Mouse (Mus musculus) hindbrain, postnatal 0 days (tissue): ENCODE measurements around the gene Bag3. TPM values are rescaled to one million over a fixed set of nuclear protein-coding genes. Genes with fewer than 3 reads are reported as not detected.

Experiments
- ATAC-seq: fragments of 200-750 bp; cut with Nextera tagmentation; 2 replicates; pipeline ENCODE4 v1.8.0; 2017; ENCODE audit warnings: mild to moderate bottlenecking, moderate TSS enrichment, moderate library complexity
- DNase-seq: peaks from one replicate; pipeline ENCODE4 v3.0.0-alpha.2; 2015; ENCODE audit warnings: low spot score
- H3K27ac ChIP-seq: fragments of 300-500 bp; sonication (generic); 2 replicates; pipeline ENCODE4 v1.5.1; 2014; ENCODE audit warnings: mild to moderate bottlenecking
- H3K27me3 ChIP-seq: fragments of 300-500 bp; sonication (generic); 2 replicates; pipeline ENCODE4 v1.6.1; 2014; ENCODE audit warnings: low read length, mixed read lengths; ENCODE audit not compliant: insufficient read depth
- H3K36me3 ChIP-seq: fragments of 300-500 bp; sonication (generic); 2 replicates; pipeline ENCODE4 v1.6.1; 2014; ENCODE audit warnings: low read length, mixed read lengths; ENCODE audit not compliant: insufficient read depth
- H3K4me1 ChIP-seq: fragments of 300-500 bp; sonication (generic); 2 replicates; pipeline ENCODE4 v1.6.1; 2014; ENCODE audit warnings: antibody characterized with exemption, low read length, mixed read lengths; ENCODE audit not compliant: insufficient read depth
- H3K4me2 ChIP-seq: fragments of 300-500 bp; sonication (generic); 2 replicates; pipeline ENCODE4 v1.6.1; 2014; ENCODE audit warnings: low read depth, mild to moderate bottlenecking, low read length, moderate library complexity, mixed read lengths
- H3K4me3 ChIP-seq: fragments of 300-500 bp; sonication (generic); 2 replicates; pipeline ENCODE4 v1.5.1; 2014; ENCODE audit warnings: low read length
- H3K9ac ChIP-seq: fragments of 300-500 bp; sonication (generic); replicated peaks from 2 replicates; pipeline ENCODE4 v1.6.1; 2014; ENCODE audit warnings: mild to moderate bottlenecking, low read length, moderate library complexity, mixed read lengths
- H3K9me3 ChIP-seq: fragments of 300-500 bp; sonication (generic); 2 replicates; pipeline ENCODE4 v1.6.1; 2016; ENCODE audit warnings: low read length, mixed read lengths
- CTCF ChIP-seq: IDR thresholded peaks from 2 replicates; pipeline ENCODE4 v1.5.1; 2016; ENCODE audit warnings: antibody characterized with exemption, control low read depth, low read depth
- WGBS: fragments of 180-500 bp; shearing (Covaris S2); extraction: QIAGEN DNeasy Blood & Tissue Kit; methylation state at CpG from one replicate; pipeline ENCODE4 v1.1.7; 2014; 5-methylcytosine and 5-hydroxymethylcytosine counted together
- polyA plus RNA-seq: library from polyadenylated mRNA; unstranded; fragments of >200 nt; fragmentation: Nextera tagmentation; extraction: Ambion mirVana; gene quantifications from 2 replicates; pipeline ENCODE4 v1.2.1, GENCODE M21; 2015
- total RNA-seq: library from RNA; depleted of rRNA; stranded (reverse); fragments of >200 nt; gene quantifications from 2 replicates; pipeline ENCODE4 v1.2.3, GENCODE M21; 2014

Bag3 gene
- total and polyA plus RNA-seq, 2 experiments from 2014 or later, result 4.7 to 6.7 TPM

GRCm38 (mm10) chr7:128541186-128541585 lies 17.8 kb downstream of the Bag3 start:
- peak; percentile 36 for DNase-seq
- Histone ChIP-seq H3K9ac (no peak overlapping the region), H3K4me1 (peaks cover 19% of the 10 kb centered on the region), H3K4me2 (no peak overlapping the region), H3K36me3 (no peaks in the 10 kb centered on the region), H3K27ac (peak overlapping the region; percentile 41), H3K27me3 (no peaks in the 10 kb centered on the region), H3K4me3 (no peak overlapping the region), H3K9me3 (no peaks in the 10 kb centered on the region)
- no peak for TF ChIP-seq CTCF
- ATAC-seq, result no peak
- whole genome bisulfite sequencing, result 61% methylated on average over 9 of the region's 9 CpGs

- no peak for TF ChIP-seq CTCF
Observed at GRCm38 (mm10) chr7:128541771-128542170, 18.4 kb downstream of the Bag3 start.

GRCm38 (mm10) chr7:128542488-128542887 lies 19.1 kb downstream of the Bag3 start:
- ATAC-seq (no peak), DNase-seq (no peak)
- Histone ChIP-seq H3K9me3 (no peaks in the 10 kb centered on the region), H3K27ac (0 out of 2 replicates have a peak overlapping the region, but pooled peaks have one; percentile 41), H3K9ac (no peak overlapping the region), H3K27me3 (no peaks in the 10 kb centered on the region), H3K4me1 (peaks cover 19% of the 10 kb centered on the region), H3K4me2 (no peak overlapping the region), H3K36me3 (no peaks in the 10 kb centered on the region), H3K4me3 (no peak overlapping the region)
- 75% methylated on average over 4 of the region's 4 CpGs for WGBS
- TF ChIP-seq CTCF, result no peak

More at GRCm38 (mm10) chr7:128541771-128542170, 18.4 kb downstream of the Bag3 start:
- Histone ChIP-seq H3K27me3 (no peaks in the 10 kb centered on the region), H3K4me3 (no peak overlapping the region), H3K4me2 (no peak overlapping the region), H3K4me1 (peaks cover 19% of the 10 kb centered on the region), H3K9ac (no peak overlapping the region), H3K9me3 (no peaks in the 10 kb centered on the region), H3K27ac (peak overlapping the region; percentile 41; the same call in 1 of the 2 replicates), H3K36me3 (no peaks in the 10 kb centered on the region)
- DNase-seq (no peak), ATAC-seq (0 out of 2 replicates have a peak, but pooled peaks have one; percentile 7)
- WGBS, result 74% methylated on average over 17 of the region's 17 CpGs

GRCm38 (mm10) chr7:128543148-128543855 lies 19.9 kb downstream of the Bag3 start:
- no peak for TF ChIP-seq CTCF
- ATAC-seq, result no peak

GRCm38 (mm10) chr7:128543961-128544360 lies 20.5 kb downstream of the Bag3 start:
- Histone ChIP-seq H3K36me3 (no peaks in the 10 kb centered on the region), H3K4me1 (peaks cover 15% of the 10 kb centered on the region), H3K27me3 (no peaks in the 10 kb centered on the region), H3K9me3 (no peaks in the 10 kb centered on the region), H3K4me2 (no peak overlapping the region), H3K27ac (no peak overlapping the region), H3K4me3 (no peak overlapping the region), H3K9ac (no peak overlapping the region)
- TF ChIP-seq CTCF, result no peak
- 71% methylated on average over 3 of the region's 3 CpGs for WGBS
- ATAC-seq (no peak), DNase-seq (no peak)

More at GRCm38 (mm10) chr7:128543148-128543855, 19.9 kb downstream of the Bag3 start:
- Histone ChIP-seq H3K9ac (no peak overlapping the region), H3K9me3 (no peaks in the 10 kb centered on the region), H3K4me1 (peaks cover 17% of the 10 kb centered on the region), H3K4me3 (no peak overlapping the region), H3K27ac (no peak overlapping the region), H3K27me3 (no peaks in the 10 kb centered on the region), H3K36me3 (no peaks in the 10 kb centered on the region), H3K4me2 (no peak overlapping the region)
- WGBS, result 73% methylated on average over 14 of the region's 14 CpGs
- DNase-seq, result no peak

GRCm38 (mm10) chr7:128544566-128545262 lies 21.3 kb downstream of the Bag3 start:
- Histone ChIP-seq H3K9ac (no peak overlapping the region), H3K9me3 (no peaks in the 10 kb centered on the region), H3K27me3 (no peaks in the 10 kb centered on the region), H3K4me1 (peaks cover 15% of the 10 kb centered on the region), H3K4me3 (no peak overlapping the region), H3K4me2 (no peak overlapping the region), H3K36me3 (no peaks in the 10 kb centered on the region), H3K27ac (no peak overlapping the region)
- no peak for TF ChIP-seq CTCF
- DNase-seq (no peak), ATAC-seq (no peak)
- WGBS, result 75% methylated on average over 7 of the region's 7 CpGs
